Mouse (Mus musculus) ES-Bruce4 (cell line): ENCODE data around the gene Trim47. TPM values are rescaled to one million over a fixed set of nuclear protein-coding genes. Genes with fewer than 3 reads are reported as not detected.

Source experiments
- H3K27ac ChIP-seq: 2 replicates; pipeline ENCODE4 v1.5.1; 2012; ENCODE audit warnings: low read length, inconsistent platforms; ENCODE audit not compliant: insufficient read depth
- H3K27me3 ChIP-seq: 2 replicates; pipeline ENCODE4 v1.6.1; 2012; ENCODE audit warnings: mild to moderate bottlenecking, low read length, inconsistent platforms; ENCODE audit not compliant: control insufficient read depth, poor library complexity, insufficient read depth, severe bottlenecking
- H3K36me3 ChIP-seq: 2 replicates; pipeline ENCODE4 v1.6.1; 2012; ENCODE audit warnings: inconsistent platforms, mild to moderate bottlenecking, low read length, moderate library complexity; ENCODE audit not compliant: control insufficient read depth, poor library complexity, insufficient read depth, severe bottlenecking
- H3K4me1 ChIP-seq: one replicate; pipeline ENCODE4 v1.8.1; 2011; ENCODE audit warnings: low read length; ENCODE audit not compliant: control insufficient read depth, insufficient read depth
- H3K4me3 ChIP-seq: 2 replicates; pipeline ENCODE4 v1.5.1; 2011; ENCODE audit warnings: low read depth, mild to moderate bottlenecking, low read length
- H3K9ac ChIP-seq: 2 replicates; pipeline ENCODE4 v1.6.1; 2012; ENCODE audit warnings: low read depth, mild to moderate bottlenecking, inconsistent platforms; ENCODE audit not compliant: poor library complexity, severe bottlenecking
- H3K9me3 ChIP-seq: replicated peaks from 2 replicates; pipeline ENCODE4 v1.6.1; 2012; ENCODE audit warnings: mild to moderate bottlenecking, low read length, inconsistent platforms; ENCODE audit not compliant: control insufficient read depth, poor library complexity, insufficient read depth, severe bottlenecking
- CTCF ChIP-seq: IDR thresholded peaks from one replicate; pipeline ENCODE4 v1.8.1; 2011; ENCODE audit warnings: low read depth, low read length
- EP300 ChIP-seq: IDR thresholded peaks from 2 replicates; pipeline ENCODE4 v1.6.1; 2011; ENCODE audit warnings: low read depth, low read length; ENCODE audit not compliant: insufficient read depth
- POLR2A ChIP-seq: IDR thresholded peaks from one replicate; pipeline ENCODE4 v1.8.1; 2011; ENCODE audit warnings: low read length; ENCODE audit not compliant: insufficient read depth
- polyA plus RNA-seq: library from polyadenylated mRNA; stranded (reverse); fragments of >200 nt; gene quantifications from 2 replicates; pipeline ENCODE4 v1.2.4, GENCODE M21; 2011; ENCODE audit warnings: low read depth; ENCODE audit not compliant: missing spikeins, insufficient read depth, insufficient read length

Trim47 gene
- polyA plus RNA-seq, 1 experiment = 3.9 TPM

DNA sequence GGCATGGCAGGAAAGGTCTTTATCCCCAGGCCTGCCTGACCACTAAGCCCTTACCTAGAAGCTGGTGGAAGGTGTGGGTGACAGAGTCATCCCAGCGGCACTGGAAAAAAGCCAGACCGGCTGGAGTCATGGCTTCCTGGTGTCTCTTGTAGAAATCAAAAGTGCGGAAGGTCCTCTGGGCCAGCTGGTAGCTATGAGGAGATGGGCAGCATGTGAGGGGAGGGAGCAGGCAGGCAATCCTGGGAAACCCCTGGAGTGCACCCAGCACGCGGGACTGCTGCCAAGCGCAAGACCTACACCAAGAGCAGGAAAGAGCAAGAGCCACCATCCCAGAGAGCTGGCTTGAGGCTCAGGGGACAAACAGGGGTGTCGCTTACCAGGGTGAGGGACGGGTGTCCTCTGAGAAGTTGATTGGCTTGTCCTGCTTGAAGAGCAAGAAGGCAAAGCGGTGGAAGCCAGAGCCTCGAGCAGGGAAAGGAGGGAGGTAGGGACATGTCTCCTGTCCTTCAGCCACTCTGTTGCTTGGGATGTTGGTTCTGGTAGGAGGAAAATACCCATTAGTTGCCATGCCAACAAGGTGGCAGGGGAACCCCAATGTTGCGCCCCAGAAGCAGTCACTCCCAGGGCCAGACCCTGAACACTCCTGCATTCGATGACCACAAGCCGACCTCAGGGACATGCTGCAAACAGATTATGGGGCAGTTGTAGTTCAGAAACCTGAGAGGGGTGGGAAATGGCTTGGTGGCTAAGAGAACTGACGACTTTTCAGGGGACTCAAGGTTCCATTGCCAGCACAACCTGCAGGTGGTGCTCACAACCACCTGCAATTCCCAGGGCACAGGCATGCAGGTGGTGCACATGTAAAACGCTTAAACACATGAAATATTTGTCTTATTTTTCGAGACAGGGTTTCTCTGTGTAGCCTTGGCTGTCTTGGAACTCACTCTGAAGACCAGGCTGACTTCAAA, 5.6 kb upstream of the Trim47 start:
- no peak overlapping the region for H3K27ac ChIP-seq
- H3K4me3 ChIP-seq = no peak overlapping the region
- H3K9ac ChIP-seq = no peak overlapping the region
- peaks cover 11% of the 10 kb centered on the region for H3K36me3 ChIP-seq
- H3K9me3 ChIP-seq = no peaks in the 10 kb centered on the region
- H3K27me3 ChIP-seq = no peaks in the 10 kb centered on the region
- peak; percentile 57 for TF ChIP-seq CTCF
- TF ChIP-seq EP300 = no peak
- H3K4me1 ChIP-seq = no peaks in the 10 kb centered on the region

DNA sequence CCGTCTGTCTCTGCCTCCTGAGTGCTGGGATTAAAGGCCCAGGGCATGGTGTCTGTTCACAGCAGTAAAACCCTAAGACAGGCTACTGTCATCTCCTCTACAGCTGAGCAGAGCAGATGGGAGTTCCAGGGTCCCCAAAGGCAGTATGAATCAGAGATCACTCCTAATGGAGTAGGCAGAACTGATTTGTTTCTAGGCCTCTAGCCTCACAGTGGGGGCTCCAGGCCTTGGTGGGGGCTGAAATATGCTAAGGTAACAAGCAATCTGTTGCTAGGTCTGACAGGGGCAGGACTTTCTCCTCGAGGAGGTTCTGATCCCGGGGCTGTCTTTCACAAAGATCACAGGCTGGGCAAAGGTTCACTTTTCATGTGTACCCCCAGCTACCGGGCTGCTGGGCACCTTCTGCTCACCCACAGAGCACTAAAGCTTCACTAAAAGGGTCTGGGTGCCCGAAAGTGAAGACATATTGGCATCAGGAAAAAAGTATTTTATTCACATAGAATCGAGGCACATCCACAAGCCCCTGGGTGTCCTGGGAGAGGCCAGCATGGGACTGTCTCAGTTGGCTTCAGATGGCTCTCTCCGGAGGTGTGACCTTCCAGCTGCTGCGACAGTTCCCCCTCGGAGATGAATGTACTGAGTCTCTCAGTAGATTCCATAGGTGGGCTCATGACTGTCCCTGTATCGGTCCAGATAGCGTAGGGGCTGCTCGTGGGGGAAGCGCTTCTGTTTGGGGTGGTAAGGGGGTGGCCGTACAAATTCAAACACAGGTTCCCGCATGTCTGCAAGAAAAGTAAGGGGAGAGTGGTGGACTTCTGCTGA, 4.5 kb upstream of the Trim47 start:
- H3K27me3 ChIP-seq = no peaks in the 10 kb centered on the region
- peaks cover 11% of the 10 kb centered on the region for H3K36me3 ChIP-seq
- no peak overlapping the region for H3K4me3 ChIP-seq
- peaks cover 3% of the 10 kb centered on the region for H3K4me1 ChIP-seq
- peak overlapping the region; percentile 33; the same call in 1 of the 2 replicates for H3K9ac ChIP-seq
- no peak for TF ChIP-seq EP300
- no peak for TF ChIP-seq POLR2A
- TF ChIP-seq CTCF = no peak
- H3K27ac ChIP-seq = no peak overlapping the region
- no peaks in the 10 kb centered on the region for H3K9me3 ChIP-seq

DNA sequence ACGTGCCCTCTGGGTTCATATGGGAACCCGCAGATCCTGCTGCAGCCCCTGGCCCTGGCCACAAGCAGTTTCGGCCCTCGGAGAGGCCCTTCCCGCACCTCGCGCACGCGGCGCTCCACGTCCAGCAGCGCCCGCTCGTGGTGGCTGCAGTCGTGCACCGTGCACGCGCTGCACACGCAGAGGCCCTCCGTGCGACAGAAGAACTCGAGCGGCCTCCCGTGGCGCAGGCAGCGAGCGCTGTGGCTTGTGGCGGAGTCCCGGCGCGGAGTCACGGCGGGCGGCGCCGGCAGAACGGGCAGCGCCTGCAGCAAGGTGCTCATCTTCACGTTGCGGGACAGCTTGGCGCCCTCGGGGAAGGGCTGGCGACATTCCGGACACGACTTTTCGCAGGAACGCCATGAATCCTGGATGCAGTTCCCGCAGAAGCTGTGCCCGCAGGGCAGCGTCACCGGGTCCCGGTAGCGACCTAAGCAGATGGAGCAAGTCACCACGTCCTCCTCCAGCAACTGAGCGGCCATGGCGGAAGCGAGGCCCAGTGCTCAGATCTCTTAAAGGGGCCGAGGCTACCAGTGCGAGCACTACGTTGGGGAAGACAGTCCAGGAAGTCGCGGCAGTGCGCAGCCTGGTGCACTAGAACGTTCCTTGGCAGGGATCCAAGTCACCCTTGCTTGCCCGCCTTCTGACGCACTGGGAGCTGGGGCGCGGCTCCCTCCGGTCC, 3.6 kb upstream of the Trim47 start, which contains the start of gene Trim65:
Gene Trim65 (minus strand): TSS at position 641 of the 718 bp plus-strand sequence.
- Histone ChIP-seq H3K9me3 (no peaks in the 10 kb centered on the region), H3K4me1 (peaks cover 3% of the 10 kb centered on the region)
- TF ChIP-seq EP300 (peak; percentile 61; the same call in 1 of the 2 replicates), POLR2A (no peak), CTCF (peak; percentile 65)

DNA sequence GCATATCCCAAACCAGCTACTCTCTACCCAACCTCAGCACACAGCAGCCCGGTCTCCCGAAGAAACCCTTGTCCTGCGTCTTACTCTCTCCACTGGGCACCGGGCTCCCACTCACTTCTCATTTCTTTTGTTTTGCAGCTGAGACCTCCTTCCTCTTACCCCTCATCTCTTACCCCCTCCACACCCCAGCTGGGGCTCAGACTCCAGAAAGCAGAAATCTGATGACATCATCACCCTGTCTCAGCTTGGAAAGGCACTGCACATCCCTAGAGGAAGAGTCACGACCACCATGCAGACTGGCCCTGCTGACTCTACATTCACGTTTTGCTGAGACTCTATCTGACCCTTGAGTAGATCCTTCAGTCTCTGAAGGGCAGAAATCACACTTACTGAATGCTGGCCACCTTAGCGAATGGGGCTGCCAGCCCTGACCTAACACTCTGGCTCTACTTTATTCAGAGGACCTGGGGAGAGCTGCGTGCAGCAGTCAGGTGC, 3.0 kb upstream of the Trim47 start:
- no peaks in the 10 kb centered on the region for H3K27me3 ChIP-seq
- H3K4me1 ChIP-seq = peaks cover 3% of the 10 kb centered on the region
- H3K9ac ChIP-seq = peak overlapping the region; percentile 33; the same call in 1 of the 2 replicates
- TF ChIP-seq EP300 (no peak), CTCF (no peak), POLR2A (no peak)
- peaks cover 11% of the 10 kb centered on the region for H3K36me3 ChIP-seq
- H3K4me3 ChIP-seq = peak overlapping the region; percentile 55
- no peak overlapping the region for H3K27ac ChIP-seq
- H3K9me3 ChIP-seq = no peaks in the 10 kb centered on the region

More for the DNA sequence above, 3.6 kb upstream of the Trim47 start, which contains the start of gene Trim65:
- peak within 1 kb of the TSS; percentile 33 for H3K9ac ChIP-seq
- peaks cover 11% of the 10 kb centered on the region for H3K36me3 ChIP-seq
- no peaks in the 10 kb centered on the region for H3K27me3 ChIP-seq
- no peak within 1 kb of the TSS for H3K27ac ChIP-seq
- H3K4me3 ChIP-seq = peak within 1 kb of the TSS; percentile 55

DNA sequence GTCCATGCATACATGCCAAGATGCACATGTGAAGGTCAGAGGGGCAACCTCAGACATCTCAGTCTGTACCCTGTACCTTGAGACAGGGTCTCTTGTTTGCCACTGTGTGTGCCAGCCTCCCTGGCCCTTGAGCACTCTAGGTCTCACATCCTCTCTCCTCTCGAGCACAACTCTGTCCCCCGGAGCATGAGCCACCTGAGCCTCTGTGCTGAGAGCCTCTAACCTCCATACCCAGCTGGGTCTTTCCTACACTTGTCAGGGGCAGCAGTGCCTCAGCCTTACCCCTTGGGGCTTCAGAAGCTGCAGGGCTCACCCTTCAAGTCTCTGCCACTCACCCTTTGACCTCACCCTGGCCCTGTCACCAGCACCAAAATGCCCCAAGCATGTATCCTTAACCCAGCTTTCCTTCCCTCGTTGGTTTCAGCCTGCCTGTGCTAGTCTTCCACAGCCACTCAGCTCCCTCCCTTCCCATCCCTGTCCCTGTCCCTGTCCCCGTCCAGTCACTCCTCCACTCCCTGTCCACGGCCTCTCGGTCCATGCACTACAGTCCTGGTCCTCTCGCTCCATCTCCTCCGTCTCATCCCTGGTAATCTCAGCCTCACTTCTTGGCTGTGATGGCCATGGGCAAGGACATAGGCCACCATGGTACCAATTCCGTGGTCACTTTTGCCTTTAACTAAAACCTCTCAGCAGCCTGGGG, 2.2 kb upstream of the Trim47 start:
- H3K9ac ChIP-seq = no peak overlapping the region
- peaks cover 3% of the 10 kb centered on the region for H3K4me1 ChIP-seq

More for the DNA sequence above, 2.2 kb upstream of the Trim47 start:
- no peaks in the 10 kb centered on the region for H3K27me3 ChIP-seq
- TF ChIP-seq CTCF = no peak
- peaks cover 11% of the 10 kb centered on the region for H3K36me3 ChIP-seq
- no peaks in the 10 kb centered on the region for H3K9me3 ChIP-seq
- no peak overlapping the region for H3K4me3 ChIP-seq
- H3K27ac ChIP-seq = no peak overlapping the region
